Mouse (Mus musculus): Measurements from ENCODE around the gene Ada. TPM values are rescaled to one million over a fixed set of nuclear protein-coding genes. Genes with fewer than 3 reads are reported as not detected.

Gene Ada
- polyA plus RNA-seq, 1 experiment, result 2.4 TPM

GRCm38 (mm10) chr2:163735163-163735562, 14.9 kb downstream of the Ada start:
- WGBS, result 91% methylated on average over 9 of the region's 9 CpGs
- peak; percentile 17 for DNase-seq
- Histone ChIP-seq H3K27me3 (replicated peaks; ENCODE audit: control insufficient read depth, insufficient read depth, low read length) (no peaks in the 10 kb centered on the region), H3K4me3 (ENCODE audit: insufficient read depth, low read depth, low read length) (no peak overlapping the region), H3K36me3 (ENCODE audit: control insufficient read depth, insufficient read depth, low read length) (no peaks in the 10 kb centered on the region), H3K4me1 (ENCODE audit: control insufficient read depth, insufficient read depth, low read length) (no peaks in the 10 kb centered on the region), H3K27ac (ENCODE audit: insufficient read depth, low read depth, low read length) (no peak overlapping the region)
- TF ChIP-seq POLR2A (IDR thresholded peaks at IDR 0.05; ENCODE audit: low read depth, low read length) (no peak), CTCF (conservative IDR thresholded peaks at IDR 0.05; ENCODE audit: insufficient read depth, insufficient read length, low read depth, low read length) (no peak)

- Histone ChIP-seq H3K27ac (ENCODE audit: insufficient read depth, low read depth, low read length) (peak overlapping the region; percentile 1; the same call in 1 of the 2 replicates), H3K27me3 (replicated peaks; ENCODE audit: control insufficient read depth, insufficient read depth, low read length) (no peaks in the 10 kb centered on the region), H3K36me3 (ENCODE audit: control insufficient read depth, insufficient read depth, low read length) (no peaks in the 10 kb centered on the region), H3K4me3 (ENCODE audit: insufficient read depth, low read depth, low read length) (no peak overlapping the region), H3K4me1 (ENCODE audit: control insufficient read depth, insufficient read depth, low read length) (peaks cover 7% of the 10 kb centered on the region; the same call in 1 of the 2 replicates)
- DNase-seq, result peak; percentile 46
- 73% methylated on average over 11 of the region's 11 CpGs for WGBS
- no peak for TF ChIP-seq POLR2A (IDR thresholded peaks at IDR 0.05; ENCODE audit: low read depth, low read length)
- TF ChIP-seq CTCF (conservative IDR thresholded peaks at IDR 0.05; ENCODE audit: insufficient read depth, insufficient read length, low read depth, low read length), result no peak
These were observed 18.0 kb downstream of the Ada start for GRCm38 (mm10) chr2:163732021-163732420.

GRCm38 (mm10) chr2:163728300-163728699, 21.7 kb downstream of the Ada start:
- Histone ChIP-seq H3K4me3 (ENCODE audit: insufficient read depth, low read depth, low read length) (no peak overlapping the region), H3K36me3 (ENCODE audit: control insufficient read depth, insufficient read depth, low read length) (no peaks in the 10 kb centered on the region), H3K4me1 (ENCODE audit: control insufficient read depth, insufficient read depth, low read length) (peaks cover 7% of the 10 kb centered on the region; the same call in 1 of the 2 replicates), H3K27ac (ENCODE audit: insufficient read depth, low read depth, low read length) (no peak overlapping the region), H3K27me3 (replicated peaks; ENCODE audit: control insufficient read depth, insufficient read depth, low read length) (no peaks in the 10 kb centered on the region)
- TF ChIP-seq CTCF (conservative IDR thresholded peaks at IDR 0.05; ENCODE audit: insufficient read depth, insufficient read length, low read depth, low read length), result no peak
- TF ChIP-seq POLR2A (IDR thresholded peaks at IDR 0.05; ENCODE audit: low read depth, low read length), result no peak
- no peak for DNase-seq
- WGBS, result 75% methylated on average over 4 of the region's 4 CpGs

- Histone ChIP-seq H3K27ac (ENCODE audit: insufficient read depth, low read depth, low read length) (peak overlapping the region; percentile 61; the same call in 1 of the 2 replicates), H3K4me1 (ENCODE audit: control insufficient read depth, insufficient read depth, low read length) (peaks cover 7% of the 10 kb centered on the region; the same call in 1 of the 2 replicates), H3K27me3 (replicated peaks; ENCODE audit: control insufficient read depth, insufficient read depth, low read length) (no peaks in the 10 kb centered on the region), H3K36me3 (ENCODE audit: control insufficient read depth, insufficient read depth, low read length) (no peaks in the 10 kb centered on the region), H3K4me3 (ENCODE audit: insufficient read depth, low read depth, low read length) (no peak overlapping the region)
- WGBS, result 46% methylated on average over 5 of the region's 5 CpGs
- TF ChIP-seq POLR2A (IDR thresholded peaks at IDR 0.05; ENCODE audit: low read depth, low read length), result no peak
- peak; percentile 77 for DNase-seq
These were observed 23.2 kb downstream of the Ada start for GRCm38 (mm10) chr2:163726766-163727393.

- H3K27me3 ChIP-seq (replicated peaks; ENCODE audit: control insufficient read depth, insufficient read depth, low read length), result no peaks in the 10 kb centered on the region
- no peaks in the 10 kb centered on the region for H3K36me3 ChIP-seq (ENCODE audit: control insufficient read depth, insufficient read depth, low read length)
- H3K4me3 ChIP-seq (ENCODE audit: insufficient read depth, low read depth, low read length), result no peak overlapping the region
- no peak for DNase-seq
- 67% methylated on average over 7 of the region's 7 CpGs for WGBS
- peaks cover 8% of the 10 kb centered on the region for H3K4me1 ChIP-seq (ENCODE audit: control insufficient read depth, insufficient read depth, low read length)
- no peak overlapping the region for H3K27ac ChIP-seq (ENCODE audit: insufficient read depth, low read depth, low read length)
- TF ChIP-seq CTCF (conservative IDR thresholded peaks at IDR 0.05; ENCODE audit: insufficient read depth, insufficient read length, low read depth, low read length) (no peak), POLR2A (IDR thresholded peaks at IDR 0.05; ENCODE audit: low read depth, low read length) (no peak)
These were observed 27.5 kb downstream of the Ada start for GRCm38 (mm10) chr2:163722550-163722949.

GRCm38 (mm10) chr2:163719616-163720015, 30.4 kb downstream of the Ada start:
- H3K27me3 ChIP-seq (replicated peaks; ENCODE audit: control insufficient read depth, insufficient read depth, low read length), result no peaks in the 10 kb centered on the region
- no peak overlapping the region for H3K27ac ChIP-seq (ENCODE audit: insufficient read depth, low read depth, low read length)
- WGBS, result 54% methylated on average over 4 of the region's 4 CpGs
- DNase-seq, result no peak
- no peaks in the 10 kb centered on the region for H3K36me3 ChIP-seq (ENCODE audit: control insufficient read depth, insufficient read depth, low read length)
- H3K4me3 ChIP-seq (ENCODE audit: insufficient read depth, low read depth, low read length), result no peak overlapping the region
- TF ChIP-seq CTCF (conservative IDR thresholded peaks at IDR 0.05; ENCODE audit: insufficient read depth, insufficient read length, low read depth, low read length), result no peak
- TF ChIP-seq POLR2A (IDR thresholded peaks at IDR 0.05; ENCODE audit: low read depth, low read length), result no peak
- peaks cover 4% of the 10 kb centered on the region for H3K4me1 ChIP-seq (ENCODE audit: control insufficient read depth, insufficient read depth, low read length)

GRCm38 (mm10) chr2:163718951-163719603, 31.0 kb downstream of the Ada start:
- TF ChIP-seq POLR2A (IDR thresholded peaks at IDR 0.05; ENCODE audit: low read depth, low read length) (no peak), CTCF (conservative IDR thresholded peaks at IDR 0.05; ENCODE audit: insufficient read depth, insufficient read length, low read depth, low read length) (peak; percentile 95)
- DNase-seq, result peak; percentile 75
- Histone ChIP-seq H3K27ac (ENCODE audit: insufficient read depth, low read depth, low read length) (no peak overlapping the region), H3K4me3 (ENCODE audit: insufficient read depth, low read depth, low read length) (no peak overlapping the region), H3K4me1 (ENCODE audit: control insufficient read depth, insufficient read depth, low read length) (peaks cover 4% of the 10 kb centered on the region), H3K36me3 (ENCODE audit: control insufficient read depth, insufficient read depth, low read length) (no peaks in the 10 kb centered on the region), H3K27me3 (replicated peaks; ENCODE audit: control insufficient read depth, insufficient read depth, low read length) (no peaks in the 10 kb centered on the region)
- 40% methylated on average over 9 of the region's 9 CpGs for WGBS
